Mouse (Mus musculus) layer of hippocampus, adult 11-12 months (tissue): ENCODE measurements around the gene Vwce.

Source experiments
- DNase-seq: peaks from one replicate; pipeline ENCODE4 v3.0.0; 2022; ENCODE audit warnings: low spot score

The Vwce gene

GRCm38 (mm10) chr19:10715476-10715875 lies 81.5 kb downstream of the Vwce start:
- no peak for DNase-seq
